Mouse (Mus musculus) MEL (cell line): Measurements from ENCODE around the gene Arhgap29. TPM values are rescaled to one million over a fixed set of nuclear protein-coding genes. Genes with fewer than 3 reads are reported as not detected.

Experiments
- DNase-seq: peaks from one replicate; pipeline ENCODE4 v3.0.0; 2011; ENCODE audit warnings: low read depth, low spot score
- H3K27ac ChIP-seq: 2 replicates; pipeline ENCODE4 v1.5.1; 2012; ENCODE audit warnings: low read depth, mild to moderate bottlenecking, control low read depth, low read length, moderate library complexity; ENCODE audit not compliant: control insufficient read depth
- H3K27me3 ChIP-seq, 2 experiments: fragments of 150-350 bp in 1 of 2; sonication (generic) in 1 of 2; 2 replicates each; pipeline ENCODE4 v1.6.1; 2012; ENCODE audit warnings: low read length in 2 of 2, mild to moderate bottlenecking in 2 of 2, improper control_type of control experiment in 1 of 2, moderate library complexity in 1 of 2; ENCODE audit not compliant: insufficient read depth in 2 of 2, control insufficient read depth in 1 of 2
- H3K36me3 ChIP-seq, 2 experiments: 2 replicates each; pipeline ENCODE4 v1.6.1; 2012 to 2014; ENCODE audit warnings: low read length in 2 of 2, improper control_type of control experiment in 1 of 2, inconsistent platforms in 1 of 2, mild to moderate bottlenecking in 1 of 2; ENCODE audit not compliant: insufficient read depth in 2 of 2, control insufficient read depth in 1 of 2
- H3K4me1 ChIP-seq, 2 experiments: fragments of 150-350 bp in 1 of 2; sonication (generic) in 1 of 2; 2 replicates each; pipeline ENCODE4 v1.6.1; 2012; ENCODE audit warnings: low read length in 2 of 2, improper control_type of control experiment in 1 of 2, mild to moderate bottlenecking in 1 of 2; ENCODE audit not compliant: insufficient read depth in 2 of 2, control insufficient read depth in 1 of 2
- H3K4me3 ChIP-seq, 2 experiments: fragments of 150-350 bp in 1 of 2; sonication (generic) in 1 of 2; 2 replicates each; pipeline ENCODE4 v1.5.1; 2012; ENCODE audit warnings: low read depth in 2 of 2, low read length in 2 of 2, mild to moderate bottlenecking in 2 of 2, moderate library complexity in 2 of 2, control low read depth in 1 of 2, improper control_type of control experiment in 1 of 2; ENCODE audit not compliant: control insufficient read depth in 1 of 2, insufficient read depth in 1 of 2
- H3K79me2 ChIP-seq: 2 replicates; pipeline ENCODE4 v1.6.1; 2012; ENCODE audit warnings: mild to moderate bottlenecking, low read length, moderate library complexity; ENCODE audit not compliant: control insufficient read depth, poor library complexity, insufficient read depth
- H3K9ac ChIP-seq: 2 replicates; pipeline ENCODE4 v1.6.1; 2012; ENCODE audit warnings: low read depth, mild to moderate bottlenecking, control low read depth, low read length, moderate library complexity; ENCODE audit not compliant: control insufficient read depth, poor library complexity, severe bottlenecking
- H3K9me3 ChIP-seq: fragments of 150-350 bp; sonication (generic); replicated peaks from 2 replicates; pipeline ENCODE4 v1.6.1; 2012; ENCODE audit warnings: mild to moderate bottlenecking, low read length, improper control_type of control experiment, moderate library complexity; ENCODE audit not compliant: insufficient read depth
- BHLHE40 ChIP-seq: IDR thresholded peaks from 2 replicates; pipeline ENCODE4 v1.6.1; 2012; ENCODE audit warnings: low read depth, mild to moderate bottlenecking, inconsistent platforms, low read length, improper control_type of control experiment, borderline replicate concordance
- CHD1 ChIP-seq: IDR thresholded peaks from 2 replicates; pipeline ENCODE4 v1.6.1; 2012; ENCODE audit warnings: low read depth, mild to moderate bottlenecking, inconsistent platforms, low read length, improper control_type of control experiment
- E2F4 ChIP-seq: IDR thresholded peaks from 2 replicates; pipeline ENCODE4 v1.6.1; 2011; ENCODE audit warnings: low read depth, low read length, improper control_type of control experiment, borderline replicate concordance
- ELF1 ChIP-seq: IDR thresholded peaks from 2 replicates; pipeline ENCODE4 v1.6.1; 2014; ENCODE audit warnings: low read depth, mild to moderate bottlenecking, inconsistent platforms, low read length, improper control_type of control experiment, moderate library complexity
- EP300 ChIP-seq, 2 experiments: IDR thresholded peaks; 2 replicates each; pipeline ENCODE4 v1.6.1; 2011; ENCODE audit warnings: improper control_type of control experiment in 2 of 2, low read length in 2 of 2, low read depth in 1 of 2, mild to moderate bottlenecking in 1 of 2
- ETS1 ChIP-seq: IDR thresholded peaks from 2 replicates; pipeline ENCODE4 v1.6.1; 2012; ENCODE audit warnings: low read depth, mild to moderate bottlenecking, inconsistent platforms, low read length, improper control_type of control experiment, moderate library complexity
- GABPA ChIP-seq: IDR thresholded peaks from 2 replicates; pipeline ENCODE4 v1.6.1; 2012; ENCODE audit warnings: low read depth, mild to moderate bottlenecking, inconsistent platforms, low read length, improper control_type of control experiment, moderate library complexity
- HCFC1 ChIP-seq: IDR thresholded peaks from 2 replicates; pipeline ENCODE4 v1.6.1; 2012; ENCODE audit warnings: low read depth, mild to moderate bottlenecking, inconsistent platforms, low read length, improper control_type of control experiment, moderate library complexity
- JUND ChIP-seq: IDR thresholded peaks from 2 replicates; pipeline ENCODE4 v1.6.1; 2011; ENCODE audit warnings: low read depth, mild to moderate bottlenecking, improper control_type of control experiment, low read length
- KAT2A ChIP-seq: conservative IDR thresholded peaks from 2 replicates; pipeline ENCODE4 v1.6.1; 2012; ENCODE audit warnings: low read depth, low read length, improper control_type of control experiment, inconsistent platforms
- MAFK ChIP-seq: IDR thresholded peaks from 2 replicates; pipeline ENCODE4 v1.6.1; 2011; ENCODE audit warnings: low read depth, mild to moderate bottlenecking, low read length, improper control_type of control experiment, borderline replicate concordance
- MAX ChIP-seq: IDR thresholded peaks from 2 replicates; pipeline ENCODE4 v1.6.1; 2011; ENCODE audit warnings: low read length, improper control_type of control experiment
- MAZ ChIP-seq: IDR thresholded peaks from 2 replicates; pipeline ENCODE4 v1.6.1; 2012; ENCODE audit warnings: low read depth, mild to moderate bottlenecking, inconsistent platforms, low read length, improper control_type of control experiment
- MEF2A ChIP-seq: IDR thresholded peaks from 2 replicates; pipeline ENCODE4 v1.6.1; 2014; ENCODE audit warnings: low read depth, mild to moderate bottlenecking, inconsistent platforms, low read length, improper control_type of control experiment; ENCODE audit not compliant: poor library complexity, insufficient replicate concordance, severe bottlenecking; ENCODE audit errors: extremely low read depth
- MXI1 ChIP-seq: IDR thresholded peaks from 2 replicates; pipeline ENCODE4 v1.6.1; 2011; ENCODE audit warnings: mild to moderate bottlenecking, low read depth, low read length, improper control_type of control experiment
- MYB ChIP-seq: IDR thresholded peaks from 2 replicates; pipeline ENCODE4 v1.6.1; 2011; ENCODE audit warnings: mild to moderate bottlenecking, low read depth, low read length, improper control_type of control experiment
- MYC ChIP-seq: IDR thresholded peaks from 2 replicates; pipeline ENCODE4 v1.6.1; 2011; ENCODE audit warnings: low read depth, mild to moderate bottlenecking, low read length, improper control_type of control experiment, moderate library complexity
- NRF1 ChIP-seq: IDR thresholded peaks from 2 replicates; pipeline ENCODE4 v1.6.1; 2014; ENCODE audit warnings: low read depth, mild to moderate bottlenecking, inconsistent platforms, low read length, improper control_type of control experiment, moderate library complexity; ENCODE audit not compliant: poor library complexity, insufficient read depth, severe bottlenecking
- RAD21 ChIP-seq: IDR thresholded peaks from 2 replicates; pipeline ENCODE4 v1.6.1; 2011; ENCODE audit warnings: mild to moderate bottlenecking, low read depth, low read length, improper control_type of control experiment
- RCOR1 ChIP-seq: IDR thresholded peaks from 2 replicates; pipeline ENCODE4 v1.6.1; 2012; ENCODE audit warnings: low read depth, mild to moderate bottlenecking, inconsistent platforms, low read length, improper control_type of control experiment
- SMC3 ChIP-seq: IDR thresholded peaks from 2 replicates; pipeline ENCODE4 v1.6.1; 2011; ENCODE audit warnings: low read depth, low read length, improper control_type of control experiment
- UBTF ChIP-seq: IDR thresholded peaks from 2 replicates; pipeline ENCODE4 v1.6.1; 2012; ENCODE audit warnings: low read depth, mild to moderate bottlenecking, inconsistent platforms, low read length, improper control_type of control experiment, moderate library complexity, borderline replicate concordance; ENCODE audit not compliant: insufficient read depth
- USF1 ChIP-seq: IDR thresholded peaks from 2 replicates; pipeline ENCODE4 v1.6.1; 2014; ENCODE audit warnings: low read depth, mild to moderate bottlenecking, inconsistent platforms, low read length, improper control_type of control experiment, moderate library complexity
- USF2 ChIP-seq, 2 experiments: IDR thresholded peaks; 2 replicates each; pipeline ENCODE4 v1.6.1; 2011 to 2012; ENCODE audit warnings: improper control_type of control experiment in 2 of 2, low read length in 2 of 2, borderline replicate concordance in 1 of 2, inconsistent platforms in 1 of 2, low read depth in 1 of 2, mild to moderate bottlenecking in 1 of 2; ENCODE audit not compliant: insufficient read depth in 1 of 2
- ZC3H11A ChIP-seq: IDR thresholded peaks from 2 replicates; pipeline ENCODE4 v1.6.1; 2012; ENCODE audit warnings: low read depth, mild to moderate bottlenecking, inconsistent platforms, low read length, improper control_type of control experiment
- ZKSCAN1 ChIP-seq: IDR thresholded peaks from 2 replicates; pipeline ENCODE4 v1.6.1; 2012; ENCODE audit warnings: low read depth, mild to moderate bottlenecking, inconsistent platforms, low read length, improper control_type of control experiment, moderate library complexity
- ZMIZ1 ChIP-seq: IDR thresholded peaks from 2 replicates; pipeline ENCODE4 v1.6.1; 2012; ENCODE audit warnings: low read depth, mild to moderate bottlenecking, inconsistent platforms, low read length, improper control_type of control experiment, moderate library complexity
- ZNF384 ChIP-seq: IDR thresholded peaks from 2 replicates; pipeline ENCODE4 v1.6.1; 2012; ENCODE audit warnings: low read depth, mild to moderate bottlenecking, inconsistent platforms, low read length, improper control_type of control experiment
- polyA plus RNA-seq, 2 experiments: library from polyadenylated mRNA; stranded (reverse) in 1 of 2; unstranded in 1 of 2; fragments of >175 nt in 1 of 2; fragments of >200 nt in 1 of 2; gene quantifications; 2 replicates each; pipeline versions ENCODE4 v1.2.1 to v1.2.4; 2012; ENCODE audit warnings: low replicate concordance in 2 of 2, low read depth in 1 of 2; ENCODE audit not compliant: insufficient read length in 2 of 2, insufficient read depth in 1 of 2, missing spikeins in 1 of 2
- total RNA-seq: library from RNA; depleted of rRNA; stranded (reverse); fragments of 300-350 nt; gene quantifications from 2 replicates; pipeline ENCODE4 v1.2.3, GENCODE M21; 2012

Arhgap29 gene
- total and polyA plus RNA-seq, 3 experiments: 0.19 to 0.23 TPM; not detected in 1

DNA sequence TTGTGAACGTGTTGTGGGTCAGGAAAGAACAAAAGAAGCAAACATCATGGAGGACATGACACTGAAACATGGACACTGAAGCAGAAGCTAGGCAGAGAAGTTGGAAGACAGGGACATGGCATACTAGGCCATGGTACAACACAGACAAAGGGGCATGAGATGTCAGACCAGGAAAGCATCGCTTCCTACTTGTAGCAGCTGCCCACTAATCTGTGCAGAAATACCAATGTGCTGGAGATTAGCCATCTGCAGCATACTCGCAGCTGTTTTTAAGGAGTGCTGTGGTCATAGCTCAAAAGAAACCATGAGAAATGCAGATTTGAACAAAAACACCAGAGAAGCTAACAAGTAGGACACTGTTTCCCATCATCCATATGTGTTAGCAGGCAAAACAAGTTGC lies 24.7 kb upstream of the Arhgap29 start:
- Histone ChIP-seq H3K79me2 (no peaks in the 10 kb centered on the region), H3K27ac (no peak overlapping the region), H3K4me1 (no peaks in the 10 kb centered on the region), H3K36me3 (no peaks in the 10 kb centered on the region), H3K4me3 (no peak overlapping the region), H3K27me3 (no peaks in the 10 kb centered on the region), H3K9me3 (no peaks in the 10 kb centered on the region), H3K9ac (no peak overlapping the region)
- no peak for DNase-seq
- TF ChIP-seq MXI1: no peak
- no peak for TF ChIP-seq RAD21
- TF ChIP-seq KAT2A: no peak
- TF ChIP-seq UBTF: no peak
- no peak for TF ChIP-seq MEF2A
- no peak for TF ChIP-seq MYB
- TF ChIP-seq GABPA: no peak
- TF ChIP-seq MYC: no peak
- no peak for TF ChIP-seq USF1
- no peak for TF ChIP-seq EP300 (IDR thresholded peaks at IDR 0.05; ENCODE audit: low read depth in 1 of 2, low read length in 2 of 2)
- no peak for TF ChIP-seq BHLHE40
- TF ChIP-seq E2F4: no peak
- TF ChIP-seq RCOR1: no peak
- no peak for TF ChIP-seq ELF1
- TF ChIP-seq MAZ: no peak
- TF ChIP-seq NRF1: no peak
- no peak for TF ChIP-seq CHD1
- no peak for TF ChIP-seq JUND
- no peak for TF ChIP-seq ZC3H11A
- TF ChIP-seq ZMIZ1: no peak

DNA sequence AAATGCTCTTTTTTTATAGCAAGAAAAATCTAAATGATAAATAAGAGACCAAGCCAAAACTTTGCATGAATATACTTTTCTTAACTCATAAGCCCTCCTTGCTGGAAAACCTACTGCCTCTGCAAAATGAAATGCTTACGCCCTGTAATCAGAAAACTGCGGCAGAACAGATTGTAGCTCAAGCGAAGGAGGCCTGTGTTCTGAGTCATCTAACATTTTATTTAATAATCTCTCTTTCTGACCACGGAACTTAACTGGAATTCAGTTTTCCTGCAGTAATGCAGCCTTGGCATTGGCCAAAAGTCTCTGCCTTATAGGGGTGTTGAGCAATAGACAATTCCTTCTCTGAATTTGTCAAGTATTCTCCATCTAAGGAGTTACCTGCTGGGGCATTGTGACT lies 19.5 kb upstream of the Arhgap29 start:
- no peaks in the 10 kb centered on the region for H3K9me3 ChIP-seq
- no peak for DNase-seq
- no peak overlapping the region for H3K9ac ChIP-seq
- no peaks in the 10 kb centered on the region for H3K4me1 ChIP-seq
- H3K79me2 ChIP-seq: no peaks in the 10 kb centered on the region
- H3K27ac ChIP-seq: no peak overlapping the region
- no peaks in the 10 kb centered on the region for H3K27me3 ChIP-seq
- no peaks in the 10 kb centered on the region for H3K36me3 ChIP-seq
- no peak overlapping the region for H3K4me3 ChIP-seq
- TF ChIP-seq MAX (no peak), JUND (no peak), USF2 (IDR thresholded peaks at IDR 0.05; ENCODE audit: borderline replicate concordance in 1 of 2, insufficient read depth in 1 of 2, low read depth in 1 of 2, low read length in 2 of 2) (no peak), RAD21 (no peak), KAT2A (no peak), BHLHE40 (no peak), HCFC1 (no peak), ELF1 (no peak), USF1 (no peak), SMC3 (no peak), MYC (no peak), CHD1 (no peak), MAZ (no peak), ETS1 (no peak), UBTF (no peak), ZMIZ1 (no peak), ZKSCAN1 (no peak), ZNF384 (no peak), MAFK (no peak)
